Mouse (Mus musculus): ENCODE data around the gene Rfng. TPM values are rescaled to one million over a fixed set of nuclear protein-coding genes. Genes with fewer than 3 reads are reported as not detected.
"Not testable (repeated sequence)": the region's sequence is repeated elsewhere in the genome, so short reads cannot be mapped to it uniquely, and the experiment has no call there.

Rfng gene
- polyA plus RNA-seq (2017; shearing (Covaris generic)): 1 to 10 TPM; 3.5 to 4.9 TPM

GRCm38 (mm10) chr11:120784064-120784791 lies at the start of gene Rfng, which contains the start of gene Gps1:
Rfng (minus strand) TSS chr11:120784207.
Gps1 (plus strand) TSS chr11:120784272.
- ATAC-seq: peak; percentile 86

- not testable (repeated sequence) for ATAC-seq
Observed at GRCm38 (mm10) chr11:120832962-120833361, 49.0 kb upstream of the Rfng start.

DNA sequence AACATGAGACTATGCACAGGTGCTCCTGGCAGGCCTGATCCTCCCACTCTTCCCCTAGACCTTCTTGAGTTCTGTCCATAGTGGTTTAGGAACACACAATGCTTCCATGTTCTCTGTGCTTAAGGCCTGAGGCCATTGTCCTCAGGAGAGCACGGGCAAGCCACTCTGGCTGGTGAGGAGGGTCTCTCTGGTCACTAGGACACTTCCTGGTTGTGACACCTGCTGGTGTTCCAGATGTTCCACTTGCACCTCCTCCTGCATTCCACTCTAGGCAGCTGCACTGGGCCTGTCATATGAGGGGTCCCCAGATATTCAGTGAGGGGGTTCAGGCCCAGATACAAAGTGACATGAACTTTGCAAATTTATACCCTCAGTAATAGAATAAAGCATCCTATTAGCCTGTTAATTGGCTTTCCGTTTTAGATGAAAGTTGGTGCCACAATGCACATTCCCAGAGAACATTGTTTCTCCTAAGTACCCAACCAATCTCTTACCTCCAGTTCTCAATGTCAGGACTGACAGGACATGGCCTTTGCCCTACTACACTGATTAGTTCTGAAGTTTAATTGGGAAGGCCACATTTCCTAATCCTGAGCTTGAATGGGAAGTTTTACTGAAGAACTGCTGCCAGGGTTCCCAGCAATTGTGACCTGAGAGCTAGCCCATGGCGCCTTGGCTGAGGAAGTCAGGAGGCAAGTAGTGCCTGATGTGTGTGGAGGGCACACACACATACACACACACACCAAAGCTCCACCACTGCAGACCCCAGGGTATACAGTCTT lies 47.8 kb upstream of the Rfng start:
- no peak for ATAC-seq

- ATAC-seq: no peak
Observed at GRCm38 (mm10) chr11:120830686-120831085, 46.7 kb upstream of the Rfng start.

GRCm38 (mm10) chr11:120829757-120830532 lies 45.9 kb upstream of the Rfng start:
- no peak for ATAC-seq

GRCm38 (mm10) chr11:120828416-120828815 lies 44.4 kb upstream of the Rfng start:
- no peak for ATAC-seq

DNA sequence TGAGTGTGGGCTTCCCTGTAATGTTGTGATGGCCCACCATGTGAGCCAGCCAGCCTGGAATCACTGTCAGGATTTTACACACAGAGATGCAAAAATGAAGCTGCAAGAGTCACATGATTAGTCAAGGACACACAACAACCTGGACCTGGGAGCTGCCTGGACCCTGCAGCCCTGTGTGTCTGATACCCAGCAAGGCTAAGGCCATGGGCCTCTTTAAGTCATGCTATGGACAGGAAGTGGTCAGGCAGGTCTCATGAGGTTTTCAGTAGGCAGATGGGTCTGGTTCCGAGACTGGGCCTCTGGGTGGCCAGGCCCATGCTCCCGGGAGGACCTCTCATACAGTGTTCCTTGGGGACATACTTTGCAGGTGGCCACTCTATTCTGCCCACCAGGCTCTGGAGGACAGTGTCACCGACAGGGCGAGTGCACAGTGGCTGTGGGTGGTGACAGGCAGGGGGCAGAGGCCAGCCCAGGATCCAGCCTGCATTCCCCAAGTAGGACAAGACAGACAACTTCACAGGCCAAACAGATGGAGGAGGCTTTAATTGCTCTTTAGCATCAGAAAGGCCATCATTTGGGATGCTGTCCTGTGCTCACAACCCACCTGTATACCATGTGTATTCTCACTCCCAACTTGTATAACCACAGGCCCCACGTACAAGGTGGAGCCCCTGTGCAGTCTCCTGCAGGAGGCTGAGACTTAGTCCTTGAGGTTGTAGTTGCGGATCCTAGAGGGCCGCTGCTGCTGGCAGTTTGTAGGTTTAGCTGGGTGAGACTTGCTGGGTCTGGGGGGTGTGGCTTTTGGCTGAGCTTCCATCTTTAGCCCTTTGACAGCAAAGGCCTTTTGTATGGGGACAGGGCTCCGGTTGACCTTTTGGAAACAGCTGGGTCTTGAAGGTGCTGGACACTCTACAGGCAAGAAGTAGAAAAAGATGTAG lies 42.3 kb upstream of the Rfng start:
- ATAC-seq: no peak

GRCm38 (mm10) chr11:120825289-120825863 lies 41.4 kb upstream of the Rfng start:
- ATAC-seq: no peak

GRCm38 (mm10) chr11:120824787-120825288 lies 40.8 kb upstream of the Rfng start:
- ATAC-seq: no peak

- peak; percentile 76 for ATAC-seq
Observed at GRCm38 (mm10) chr11:120823956-120824786, 40.2 kb upstream of the Rfng start, which contains the start of gene Fasn. Fasn (minus strand) TSS chr11:120824547.

DNA sequence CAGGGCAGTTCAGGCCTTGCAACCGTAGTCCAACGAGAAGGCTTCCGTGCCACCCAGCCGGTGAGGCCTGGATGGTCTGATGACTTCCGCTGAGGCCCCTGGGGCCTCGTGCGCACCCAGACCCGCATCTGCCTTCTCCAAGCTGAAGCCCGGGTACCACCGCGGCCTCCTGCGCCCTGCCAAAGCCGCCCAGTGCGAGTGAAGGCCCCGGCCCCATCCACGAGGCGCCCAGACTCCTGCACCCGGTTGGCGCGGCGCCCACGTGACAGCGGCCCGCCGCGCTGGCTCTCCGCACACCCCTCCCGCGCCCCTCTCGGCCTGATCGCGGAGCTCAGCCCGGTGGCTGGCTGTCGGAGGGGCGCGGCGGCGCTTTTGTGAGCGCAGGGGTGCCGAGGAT lies 39.5 kb upstream of the Rfng start:
- ATAC-seq: peak; percentile 25

GRCm38 (mm10) chr11:120822831-120823550 lies 39.0 kb upstream of the Rfng start:
- ATAC-seq: no peak

- ATAC-seq: no peak
Observed at GRCm38 (mm10) chr11:120822321-120822720, 38.3 kb upstream of the Rfng start.

- no peak for ATAC-seq
Observed at GRCm38 (mm10) chr11:120821076-120821922, 37.3 kb upstream of the Rfng start.

- no peak for ATAC-seq
Observed at GRCm38 (mm10) chr11:120820546-120820945, 36.5 kb upstream of the Rfng start.

GRCm38 (mm10) chr11:120819556-120819955 lies 35.5 kb upstream of the Rfng start:
- no peak for ATAC-seq

- ATAC-seq: no peak
Observed at GRCm38 (mm10) chr11:120818251-120818650, 34.2 kb upstream of the Rfng start.

DNA sequence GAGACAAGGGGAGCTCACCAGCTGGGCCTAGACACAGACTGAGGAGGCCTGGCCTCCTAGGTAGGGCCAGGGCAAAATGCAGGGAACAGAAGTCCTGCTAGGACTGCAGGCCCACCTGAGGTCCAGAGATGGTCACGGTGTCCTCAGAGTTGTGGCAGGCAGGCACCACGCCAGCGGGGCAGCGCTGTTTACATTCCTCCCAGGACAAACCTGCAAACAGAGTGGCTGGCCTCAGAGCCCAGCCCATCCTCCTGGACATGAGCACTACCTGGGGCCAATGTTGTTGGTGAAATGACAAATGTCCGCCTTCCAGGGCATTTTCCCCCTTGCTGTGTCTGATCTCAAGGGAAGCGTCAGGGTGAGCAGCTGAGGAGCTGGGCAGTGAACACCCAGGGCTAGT lies 33.4 kb upstream of the Rfng start:
- ATAC-seq: no peak

GRCm38 (mm10) chr11:120812068-120812467 lies 28.1 kb upstream of the Rfng start:
- no peak for ATAC-seq
